Mouse (Mus musculus) limb, embryonic 12.5 days (tissue): ENCODE data around the gene Gm6793. TPM values are rescaled to one million over a fixed set of nuclear protein-coding genes. Genes with fewer than 3 reads are reported as not detected.

Experiments used
- ATAC-seq: fragments of 200-750 bp; cut with Nextera tagmentation; 2 replicates; pipeline ENCODE4 v1.8.0; 2017; ENCODE audit warnings: low read depth, moderate TSS enrichment; ENCODE audit not compliant: insufficient number of reproducible peaks, insufficient read depth, low FRiP score, low TSS enrichment
- H3K27ac ChIP-seq: fragments of 300-500 bp; sonication (generic); 2 replicates; pipeline ENCODE4 v1.5.1; 2016; ENCODE audit warnings: mild to moderate bottlenecking, moderate library complexity
- H3K27me3 ChIP-seq: fragments of 300-500 bp; sonication (generic); 2 replicates; pipeline ENCODE4 v1.6.1; 2016; ENCODE audit warnings: mild to moderate bottlenecking, moderate library complexity
- H3K36me3 ChIP-seq: fragments of 300-500 bp; sonication (generic); 2 replicates; pipeline ENCODE4 v1.6.1; 2016; ENCODE audit warnings: mild to moderate bottlenecking, moderate library complexity
- H3K4me1 ChIP-seq: fragments of 300-500 bp; sonication (generic); replicated peaks from 2 replicates; pipeline ENCODE4 v1.6.1; 2016
- H3K4me2 ChIP-seq: fragments of 300-500 bp; sonication (generic); 2 replicates; pipeline ENCODE4 v1.6.1; 2016; ENCODE audit warnings: mild to moderate bottlenecking, moderate library complexity
- H3K4me3 ChIP-seq: fragments of 300-500 bp; sonication (generic); replicated peaks from 2 replicates; pipeline ENCODE4 v1.5.1; 2016; ENCODE audit warnings: mild to moderate bottlenecking
- H3K9ac ChIP-seq: fragments of 300-500 bp; sonication (generic); replicated peaks from 2 replicates; pipeline ENCODE4 v1.6.1; 2016; ENCODE audit warnings: mild to moderate bottlenecking, moderate library complexity
- H3K9me3 ChIP-seq: fragments of 300-500 bp; sonication (generic); 2 replicates; pipeline ENCODE4 v1.6.1; 2016; ENCODE audit warnings: mild to moderate bottlenecking, moderate library complexity
- WGBS: fragments of 180-500 bp; shearing (Covaris S2); methylation state at CpG from one replicate; pipeline ENCODE4 v1.1.7; 2016; 5-methylcytosine and 5-hydroxymethylcytosine counted together
- polyA plus RNA-seq: library from polyadenylated mRNA; unstranded; fragments of >200 nt; fragmentation: Nextera tagmentation; extraction: Ambion mirVana; gene quantifications from 2 replicates; pipeline ENCODE4 v1.2.1, GENCODE M21; 2016

Gene Gm6793
- polyA plus RNA-seq, 1 experiment from 2014 or later = 0.51 TPM

DNA sequence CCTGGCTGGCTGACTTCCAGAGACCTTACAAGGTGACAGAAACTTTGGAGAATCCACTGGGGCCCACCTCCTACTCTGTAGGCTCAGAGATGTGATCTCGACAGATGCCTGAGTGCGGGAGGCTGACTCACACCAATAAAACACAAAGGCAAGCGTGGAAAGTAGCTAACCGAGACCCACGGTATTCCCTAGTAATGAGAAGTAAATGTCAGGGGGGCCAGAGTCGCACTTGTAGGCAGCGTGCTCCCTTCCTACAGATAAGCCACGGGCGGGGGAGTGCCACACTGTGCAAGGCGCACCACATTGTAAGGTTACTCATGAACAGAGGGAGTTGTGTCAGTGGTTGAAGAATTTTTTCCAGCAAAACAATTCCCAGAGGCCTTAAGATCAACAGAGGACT is 30.3 kb downstream of the Gm6793 start:
- H3K9me3 ChIP-seq = no peaks in the 10 kb centered on the region
- no peaks in the 10 kb centered on the region for H3K27me3 ChIP-seq
- no peak for ATAC-seq
- 81% methylated on average over 10 of the region's 10 CpGs for WGBS
- no peaks in the 10 kb centered on the region for H3K4me1 ChIP-seq
- no peak overlapping the region for H3K4me3 ChIP-seq
- H3K9ac ChIP-seq = no peak overlapping the region
- no peak overlapping the region for H3K4me2 ChIP-seq
- H3K36me3 ChIP-seq = peaks cover 75% of the 10 kb centered on the region
- H3K27ac ChIP-seq = no peak overlapping the region

GRCm38 (mm10) chr8:111982116-111982515 is 32.7 kb downstream of the Gm6793 start:
- Histone ChIP-seq H3K36me3 (peaks cover 70% of the 10 kb centered on the region), H3K9me3 (no peaks in the 10 kb centered on the region), H3K4me2 (no peak overlapping the region), H3K4me1 (no peaks in the 10 kb centered on the region), H3K27me3 (no peaks in the 10 kb centered on the region), H3K4me3 (no peak overlapping the region), H3K27ac (no peak overlapping the region), H3K9ac (no peak overlapping the region)
- WGBS = 77% methylated on average over 7 of the region's 7 CpGs
- ATAC-seq = no peak

DNA sequence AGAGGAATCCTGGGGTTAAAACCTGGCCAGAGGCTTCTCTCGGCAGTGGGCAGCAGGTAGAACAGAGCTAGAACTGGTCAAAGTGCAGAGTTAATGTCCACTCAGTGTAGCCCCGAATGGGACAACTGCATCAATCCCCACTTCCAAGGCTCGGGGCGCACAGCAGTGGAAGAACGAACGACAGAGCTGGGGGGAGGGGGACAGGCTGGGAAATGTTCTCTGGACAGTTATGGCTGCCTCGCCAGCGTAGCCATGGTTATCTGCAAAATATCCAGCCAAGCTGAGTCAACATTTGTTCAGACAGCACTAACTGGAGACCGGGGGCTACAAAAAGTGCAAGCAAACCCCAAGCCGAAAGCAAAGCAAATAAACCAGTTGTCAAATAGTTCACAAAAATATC is 36.7 kb downstream of the Gm6793 start:
- Histone ChIP-seq H3K36me3 (peaks cover 69% of the 10 kb centered on the region), H3K4me3 (no peak overlapping the region), H3K27me3 (no peaks in the 10 kb centered on the region), H3K9ac (no peak overlapping the region), H3K27ac (no peak overlapping the region), H3K4me2 (no peak overlapping the region), H3K4me1 (no peaks in the 10 kb centered on the region), H3K9me3 (no peaks in the 10 kb centered on the region)
- 84% methylated on average over 10 of the region's 10 CpGs for WGBS
- ATAC-seq = no peak

DNA sequence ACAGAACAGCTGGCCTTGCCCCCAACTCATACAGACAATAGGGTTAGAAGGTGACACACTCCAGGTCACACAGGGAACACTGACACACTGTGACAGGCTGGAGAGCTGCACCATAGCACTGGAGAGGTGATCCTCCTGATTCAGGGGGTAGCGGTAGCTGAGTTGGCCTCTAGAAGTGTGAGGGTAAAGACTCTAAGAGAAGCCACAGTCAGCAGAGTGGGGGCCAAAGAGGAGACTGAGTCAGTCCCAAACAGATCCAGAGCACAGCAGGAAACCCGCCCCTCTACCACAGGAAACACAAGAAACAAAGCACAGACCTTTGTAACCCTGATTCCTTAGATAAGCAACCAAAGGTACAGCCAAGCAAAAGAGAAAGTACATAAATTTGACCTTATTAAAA is 38.5 kb downstream of the Gm6793 start:
- Histone ChIP-seq H3K9me3 (no peaks in the 10 kb centered on the region), H3K36me3 (peaks cover 70% of the 10 kb centered on the region), H3K27ac (no peak overlapping the region), H3K4me2 (no peak overlapping the region), H3K4me1 (no peaks in the 10 kb centered on the region), H3K4me3 (no peak overlapping the region), H3K27me3 (no peaks in the 10 kb centered on the region), H3K9ac (no peak overlapping the region)
- 92% methylated on average over 2 of the region's 2 CpGs for WGBS
- no peak for ATAC-seq

DNA sequence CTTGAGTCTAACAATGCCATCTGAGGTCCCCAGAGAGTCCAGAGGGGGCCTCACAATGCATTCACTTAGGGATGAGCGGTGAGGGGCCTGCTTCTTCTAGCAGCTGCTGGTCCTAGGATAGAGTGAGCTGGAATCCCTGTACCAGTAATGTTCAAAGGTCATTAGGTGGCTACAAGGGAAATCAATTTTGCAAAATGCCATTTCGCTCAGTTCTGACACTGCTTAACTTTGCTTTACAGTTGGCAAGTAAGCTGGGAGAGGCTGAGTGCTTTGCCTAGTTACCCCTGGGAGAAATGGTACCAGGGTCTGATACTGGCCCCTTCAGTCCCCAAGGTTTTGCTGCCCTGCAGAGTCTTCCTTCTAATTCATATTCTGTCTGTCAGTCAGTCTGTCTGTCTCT is 39.1 kb downstream of the Gm6793 start:
- 95% methylated on average over 2 of the region's 2 CpGs for WGBS
- Histone ChIP-seq H3K4me3 (no peak overlapping the region), H3K27ac (no peak overlapping the region), H3K27me3 (no peaks in the 10 kb centered on the region), H3K4me2 (no peak overlapping the region), H3K4me1 (no peaks in the 10 kb centered on the region), H3K9ac (no peak overlapping the region), H3K36me3 (peaks cover 71% of the 10 kb centered on the region), H3K9me3 (no peaks in the 10 kb centered on the region)
- ATAC-seq = no peak

GRCm38 (mm10) chr8:111974138-111974537 is 40.7 kb downstream of the Gm6793 start:
- Histone ChIP-seq H3K9ac (no peak overlapping the region), H3K4me1 (no peaks in the 10 kb centered on the region), H3K4me3 (no peak overlapping the region), H3K27me3 (no peaks in the 10 kb centered on the region), H3K36me3 (peaks cover 65% of the 10 kb centered on the region), H3K9me3 (no peaks in the 10 kb centered on the region), H3K4me2 (no peak overlapping the region), H3K27ac (no peak overlapping the region)
- no peak for ATAC-seq
- 95% methylated on average over 12 of the region's 12 CpGs for WGBS

- Histone ChIP-seq H3K36me3 (peaks cover 26% of the 10 kb centered on the region), H3K4me3 (no peak overlapping the region), H3K27me3 (no peaks in the 10 kb centered on the region), H3K4me1 (0 out of 2 replicates have a peak, but pooled peaks cover 4% of the 10 kb centered on the region), H3K9me3 (no peaks in the 10 kb centered on the region), H3K27ac (no peak overlapping the region), H3K9ac (0 out of 2 replicates have a peak overlapping the region, but pooled peaks have one; percentile 3), H3K4me2 (no peak overlapping the region)
- no peak for ATAC-seq
- 28% methylated on average over 5 of the region's 5 CpGs for WGBS
Observed at GRCm38 (mm10) chr8:111968991-111969390, 45.8 kb downstream of the Gm6793 start.

GRCm38 (mm10) chr8:111968541-111968940 is 46.3 kb downstream of the Gm6793 start:
- Histone ChIP-seq H3K4me2 (no peak overlapping the region), H3K9me3 (no peaks in the 10 kb centered on the region), H3K9ac (no peak overlapping the region), H3K36me3 (peaks cover 21% of the 10 kb centered on the region), H3K27ac (no peak overlapping the region), H3K27me3 (no peaks in the 10 kb centered on the region), H3K4me3 (no peak overlapping the region), H3K4me1 (0 out of 2 replicates have a peak, but pooled peaks cover 4% of the 10 kb centered on the region)
- no peak for ATAC-seq
- 90% methylated on average over 10 of the region's 10 CpGs for WGBS

- Histone ChIP-seq H3K27me3 (no peaks in the 10 kb centered on the region), H3K4me1 (0 out of 2 replicates have a peak, but pooled peaks cover 4% of the 10 kb centered on the region), H3K36me3 (peaks cover 12% of the 10 kb centered on the region), H3K27ac (no peak overlapping the region), H3K4me3 (no peak overlapping the region), H3K9me3 (no peaks in the 10 kb centered on the region), H3K4me2 (no peak overlapping the region), H3K9ac (no peak overlapping the region)
- ATAC-seq = no peak
- 83% methylated on average over 5 of the region's 5 CpGs for WGBS
Observed at GRCm38 (mm10) chr8:111967246-111967870, 47.5 kb downstream of the Gm6793 start.

DNA sequence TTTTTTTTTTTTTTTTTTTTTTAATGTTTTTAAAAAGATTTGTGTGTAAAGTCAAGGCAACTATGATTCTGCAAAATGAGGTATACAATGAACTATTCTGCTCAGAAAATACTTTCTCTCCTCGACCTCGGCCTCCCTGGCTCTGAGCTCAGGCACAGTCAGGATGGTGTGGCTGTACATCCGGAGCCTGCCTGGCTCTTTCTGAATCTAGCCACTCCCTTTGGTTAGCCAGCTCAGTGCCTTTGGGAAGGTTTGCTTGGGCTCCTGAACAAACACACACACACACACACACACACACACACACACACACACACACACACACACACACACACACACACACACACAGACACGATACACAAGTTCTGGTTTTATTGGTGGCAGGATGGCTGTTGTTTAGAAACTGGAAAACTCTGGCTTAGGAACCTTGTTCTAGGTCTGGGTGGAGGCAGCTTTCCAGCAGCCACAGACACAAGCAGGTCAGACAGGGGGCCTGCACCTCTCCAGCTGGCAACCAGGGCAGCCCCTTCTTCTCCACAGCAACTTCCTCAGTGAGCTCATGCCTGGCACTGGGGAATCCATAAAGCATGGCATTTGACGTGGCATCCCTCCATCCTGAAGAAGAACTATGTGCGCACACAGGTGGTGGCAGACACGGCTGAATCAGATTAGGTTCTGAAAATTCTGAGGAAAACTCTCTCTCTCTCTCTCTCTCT is 49.8 kb downstream of the Gm6793 start:
- H3K4me1 ChIP-seq = 0 out of 2 replicates have a peak, but pooled peaks cover 4% of the 10 kb centered on the region
- no peaks in the 10 kb centered on the region for H3K9me3 ChIP-seq
- H3K9ac ChIP-seq = no peak overlapping the region
- no peak overlapping the region for H3K4me2 ChIP-seq
- WGBS = 77% methylated on average over 7 of the region's 7 CpGs
- H3K36me3 ChIP-seq = peaks cover 5% of the 10 kb centered on the region; the same call in 1 of the 2 replicates
- H3K4me3 ChIP-seq = no peak overlapping the region
- H3K27ac ChIP-seq = peak overlapping the region; percentile 41; the same call in 1 of the 2 replicates
- ATAC-seq = no peak
- H3K27me3 ChIP-seq = no peaks in the 10 kb centered on the region

DNA sequence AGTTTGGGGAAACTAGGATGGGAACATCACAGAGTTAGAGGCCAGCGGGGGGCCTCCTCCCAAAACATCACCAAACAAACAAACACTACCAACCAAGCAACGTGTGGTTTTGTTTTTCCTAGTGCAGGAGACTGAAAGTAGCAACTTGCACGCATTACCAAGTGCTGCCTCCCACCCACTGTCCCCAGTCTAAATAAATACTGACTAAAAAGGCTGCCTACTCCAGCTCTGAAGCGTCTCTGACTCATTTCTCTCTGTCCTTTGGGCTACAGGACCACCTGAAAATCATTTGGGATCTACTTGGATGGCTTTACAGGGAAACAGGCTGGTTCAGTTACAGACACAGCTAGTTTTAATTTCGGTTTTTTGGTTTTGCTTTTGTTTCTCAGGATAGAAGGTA is 50.5 kb downstream of the Gm6793 start:
- 51% methylated on average over 5 of the region's 5 CpGs for WGBS
- no peaks in the 10 kb centered on the region for H3K9me3 ChIP-seq
- 0 out of 2 replicates have a peak, but pooled peaks cover 4% of the 10 kb centered on the region for H3K4me1 ChIP-seq
- no peak overlapping the region for H3K4me3 ChIP-seq
- no peaks in the 10 kb centered on the region for H3K27me3 ChIP-seq
- no peak overlapping the region for H3K4me2 ChIP-seq
- ATAC-seq = no peak
- H3K36me3 ChIP-seq = peaks cover 11% of the 10 kb centered on the region; the same call in 1 of the 2 replicates
- no peak overlapping the region for H3K9ac ChIP-seq
- no peak overlapping the region for H3K27ac ChIP-seq
